Mouse (Mus musculus): ENCODE results near the gene Asb15.

Asb15 gene

DNA sequence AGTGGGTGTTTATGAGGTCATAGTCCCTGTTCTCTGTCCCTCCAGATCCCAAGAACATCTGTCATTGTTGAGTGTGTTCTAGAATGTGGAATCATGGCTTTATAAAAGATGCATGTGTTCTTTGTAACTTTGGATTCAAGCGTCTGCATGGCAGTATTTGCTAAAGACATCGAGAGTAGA lies at the start of gene Asb15:
Gene Asb15, plus strand, starts transcription at position 81 of the 180 bp plus-strand sequence.
- no peak for DNase-seq

- no peak for DNase-seq
Observed at GRCm38 (mm10) chr6:24486530-24486929, 41.4 kb upstream of the Asb15 start.

DNA sequence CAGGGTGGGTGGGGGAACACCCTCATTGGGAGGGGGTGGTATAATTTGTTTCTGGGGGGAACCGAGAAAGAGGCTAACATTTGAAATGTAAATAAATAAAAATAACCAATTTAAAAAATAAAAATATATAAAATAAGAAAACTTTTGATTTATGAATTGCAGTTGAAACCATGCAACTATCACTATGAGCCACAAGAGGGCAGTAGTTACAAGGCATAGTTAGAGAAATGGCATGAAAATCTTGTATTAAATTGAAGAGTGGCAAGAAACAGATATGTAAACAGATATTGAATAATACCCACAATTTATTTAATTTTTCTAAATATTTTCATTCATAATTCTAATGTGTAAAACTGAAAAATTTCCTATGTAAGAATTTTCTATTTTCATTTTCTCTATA lies 37.6 kb upstream of the Asb15 start:
- DNase-seq = no peak

DNA sequence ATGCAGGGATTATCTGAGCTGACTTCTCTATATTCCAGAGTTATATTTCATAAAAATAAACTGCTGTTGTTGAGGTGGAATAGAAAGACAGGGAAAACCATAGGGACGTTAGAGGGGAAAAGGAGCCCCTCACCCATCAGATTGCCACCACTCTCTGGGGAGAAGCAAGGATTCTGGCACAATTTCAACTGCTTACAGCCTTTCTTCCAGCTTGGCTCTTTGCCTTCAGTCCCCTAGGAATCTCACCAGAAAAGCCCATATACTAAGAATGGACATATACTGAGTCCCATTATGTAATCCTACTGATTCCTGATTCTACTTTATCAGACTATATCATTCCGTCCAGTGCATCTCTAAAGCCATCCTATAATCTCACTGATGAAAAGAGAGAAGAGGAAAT lies 23.8 kb upstream of the Asb15 start:
- no peak for DNase-seq

GRCm38 (mm10) chr6:24514552-24515284 lies 13.2 kb upstream of the Asb15 start, which contains the start of gene Iqub:
Gene Iqub (minus strand): TSS chr6:24515067.
- peak; percentile 79 for DNase-seq

GRCm38 (mm10) chr6:24516197-24516596 lies 11.7 kb upstream of the Asb15 start:
- DNase-seq = peak; percentile 24

GRCm38 (mm10) chr6:24525705-24526104 lies 2.2 kb upstream of the Asb15 start:
- no peak for DNase-seq

DNA sequence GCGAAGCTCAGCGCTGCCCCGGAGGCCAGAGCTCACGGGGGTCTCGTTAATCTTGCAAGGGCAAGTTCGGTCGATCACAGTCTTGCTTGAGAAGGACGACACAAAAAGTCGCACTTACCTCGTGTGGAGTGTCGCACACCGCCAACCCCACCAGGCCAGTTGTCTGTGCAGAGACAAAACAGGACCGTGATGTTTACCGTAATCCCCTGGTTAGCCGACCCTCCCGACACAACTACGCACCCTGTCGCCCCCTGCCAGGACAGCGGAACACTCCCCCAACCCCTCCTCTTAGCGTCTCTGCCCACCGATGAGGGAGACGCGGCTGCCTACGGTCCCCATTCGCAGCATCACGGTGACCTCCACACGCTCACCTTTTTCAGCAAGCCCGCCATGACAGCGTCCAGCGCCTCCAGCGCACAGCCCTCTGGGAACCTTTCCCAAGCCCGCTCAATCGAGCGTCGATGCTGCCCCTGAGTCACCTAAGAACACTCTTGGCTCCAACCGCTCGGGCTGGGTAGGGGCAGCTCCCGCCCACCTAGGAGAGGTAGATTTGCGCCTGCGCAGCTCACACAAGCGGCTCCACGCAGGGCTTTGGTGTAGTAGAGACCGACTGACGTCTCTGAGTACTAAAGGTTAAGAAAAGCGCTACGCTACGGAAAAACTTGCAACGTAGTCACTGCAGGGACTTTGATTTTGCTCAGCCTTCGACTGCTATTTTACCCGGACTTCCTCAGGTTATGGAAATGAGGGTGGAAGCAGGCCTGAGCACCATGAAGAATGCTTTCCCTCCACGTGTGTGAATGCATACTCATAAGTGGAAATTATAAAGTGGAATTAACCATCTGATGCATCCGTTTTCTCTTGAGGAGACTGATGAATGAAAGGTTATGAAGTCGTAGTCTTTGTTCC lies 535 bp upstream of the Asb15 start, which contains the start of gene Ndufa5:
Gene Ndufa5, minus strand, starts transcription at position 859 of the 909 bp plus-strand sequence.
- peak; percentile 95 for DNase-seq

GRCm38 (mm10) chr6:24530166-24530565 lies 2.2 kb downstream of the Asb15 start:
- DNase-seq = peak; percentile 79

- peak; percentile 6 for DNase-seq
Observed at GRCm38 (mm10) chr6:24530711-24531420, 2.9 kb downstream of the Asb15 start.

GRCm38 (mm10) chr6:24532804-24533203 lies 4.9 kb downstream of the Asb15 start:
- DNase-seq = no peak

DNA sequence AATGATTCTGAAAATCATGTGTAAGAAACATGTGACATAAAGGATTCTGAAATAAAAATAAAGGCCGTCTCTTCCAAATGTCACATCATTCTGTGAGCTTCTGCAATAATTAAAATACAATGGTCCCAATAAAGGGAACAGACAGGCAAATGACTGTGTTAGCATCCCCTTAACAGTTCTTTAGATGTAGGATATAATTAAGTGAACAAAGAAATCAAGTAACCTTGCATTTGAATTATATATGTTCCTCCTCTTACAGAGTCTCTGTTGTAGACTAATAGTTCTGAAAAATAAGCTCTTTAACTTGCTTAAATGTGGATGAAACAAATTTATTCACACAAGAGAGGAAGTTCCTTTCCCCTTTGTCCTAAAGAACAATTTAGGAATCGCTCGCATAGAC lies 10.5 kb downstream of the Asb15 start:
- no peak for DNase-seq

DNA sequence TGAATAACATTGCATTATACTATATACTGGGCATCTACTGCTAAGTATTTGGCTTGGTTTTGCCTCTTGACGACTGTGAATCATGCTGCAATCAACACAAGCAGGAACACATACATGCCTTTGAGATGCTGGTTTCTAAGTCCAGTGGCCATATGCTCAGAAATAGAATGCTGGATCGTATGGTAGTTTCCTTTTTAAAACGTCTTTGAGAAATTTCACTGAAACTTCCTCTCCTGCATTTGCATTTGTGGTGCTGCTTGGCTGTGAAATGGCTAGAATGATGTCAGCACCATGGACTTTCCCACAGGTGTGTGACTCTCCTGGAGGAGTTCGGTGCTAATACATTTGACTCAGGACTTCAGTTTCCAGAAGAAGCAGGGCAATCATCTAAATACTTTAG lies 12.2 kb downstream of the Asb15 start:
- DNase-seq = no peak

DNA sequence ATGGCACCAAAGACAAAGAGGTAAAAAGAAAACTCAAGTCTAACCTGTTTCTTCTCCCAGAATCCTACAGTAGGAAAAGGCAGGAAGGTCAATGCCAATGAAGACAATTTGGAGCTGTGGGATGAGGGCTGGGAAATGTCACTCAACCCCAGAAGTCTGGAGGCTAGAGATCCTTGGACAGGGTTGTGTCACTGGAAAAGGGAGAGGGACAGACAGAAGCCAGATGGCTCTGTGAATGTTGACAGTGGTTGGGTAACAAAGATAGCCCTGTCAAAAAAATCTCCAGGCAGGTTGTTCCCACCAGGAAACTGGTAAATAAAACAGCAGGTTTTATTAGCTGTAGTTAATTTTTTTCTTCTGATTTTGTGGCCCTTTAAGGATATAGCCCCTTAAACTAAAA lies 14.4 kb downstream of the Asb15 start:
- peak; percentile 45 for DNase-seq

GRCm38 (mm10) chr6:24543119-24543591 lies 15.2 kb downstream of the Asb15 start:
- no peak for DNase-seq

DNA sequence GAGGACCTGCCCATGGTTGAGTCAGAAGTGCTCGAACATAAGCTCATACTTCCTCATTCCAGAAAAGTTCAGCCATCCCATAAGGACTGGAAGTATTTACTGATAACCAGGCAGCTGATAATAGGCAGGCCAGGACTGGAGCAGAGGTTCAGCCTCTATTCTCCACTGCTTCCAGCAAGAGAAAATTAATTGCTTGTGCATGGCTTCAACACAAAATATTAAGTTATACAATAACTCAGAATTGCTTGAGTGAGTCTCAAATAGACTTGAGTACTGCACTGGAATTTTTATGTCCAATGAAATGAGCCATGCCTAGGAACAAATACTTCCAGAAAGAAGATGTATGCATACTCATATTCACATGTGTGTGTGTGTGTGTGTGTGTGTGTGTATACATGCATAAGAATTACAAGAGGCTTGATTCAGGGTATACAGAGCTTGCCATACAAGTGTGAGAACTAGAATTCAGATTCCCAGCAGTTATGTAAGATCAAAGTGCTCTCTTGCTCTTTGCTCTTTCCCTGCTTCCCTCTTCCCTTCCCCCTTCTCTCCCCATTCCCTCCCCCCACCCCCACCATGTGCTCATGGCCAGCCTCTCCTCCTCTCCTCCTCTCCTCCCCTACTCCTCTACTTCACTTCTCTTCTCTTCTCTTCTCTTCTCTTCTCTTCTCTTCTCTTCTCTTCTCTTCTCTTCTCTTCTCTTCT lies 18.9 kb downstream of the Asb15 start:
- DNase-seq = no peak

DNA sequence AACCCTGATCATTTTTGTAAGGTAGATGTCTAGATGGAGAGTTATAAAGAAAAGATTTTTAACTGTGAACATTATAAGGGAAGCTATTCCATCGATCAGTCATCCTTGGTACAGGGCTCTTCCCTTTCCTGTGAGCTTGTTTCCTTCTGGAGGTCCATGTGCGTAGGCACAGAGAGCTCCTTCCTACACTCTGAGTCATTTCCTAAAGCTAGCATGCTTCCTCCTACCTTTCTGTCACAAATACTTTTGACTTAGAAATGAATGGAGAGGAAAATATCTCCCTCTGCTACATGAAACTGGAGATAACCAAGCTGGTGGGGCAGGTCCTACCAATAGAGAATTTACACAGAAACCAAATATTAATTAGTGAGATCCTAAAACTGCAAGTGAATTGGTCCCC lies 21.9 kb downstream of the Asb15 start:
- no peak for DNase-seq

DNA sequence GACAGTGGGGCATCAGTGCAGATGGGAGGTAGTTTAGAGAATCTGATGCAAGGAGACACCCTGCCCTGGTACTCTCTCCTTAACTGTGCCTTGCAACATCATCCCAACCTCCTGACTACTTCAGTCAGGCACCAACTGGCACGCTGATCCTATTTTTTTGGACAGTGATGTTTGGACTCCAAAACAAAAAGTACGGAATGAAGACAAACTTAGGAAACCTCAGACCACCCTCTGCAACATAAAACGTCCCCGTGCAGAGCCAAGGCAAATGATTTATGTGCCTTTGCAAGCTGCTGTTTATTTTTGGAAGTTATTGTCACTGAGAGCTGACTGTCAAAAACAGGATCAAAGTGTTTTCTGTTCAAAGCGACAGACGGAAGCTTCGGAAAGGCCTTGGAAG lies 24.1 kb downstream of the Asb15 start:
- peak; percentile 22 for DNase-seq

DNA sequence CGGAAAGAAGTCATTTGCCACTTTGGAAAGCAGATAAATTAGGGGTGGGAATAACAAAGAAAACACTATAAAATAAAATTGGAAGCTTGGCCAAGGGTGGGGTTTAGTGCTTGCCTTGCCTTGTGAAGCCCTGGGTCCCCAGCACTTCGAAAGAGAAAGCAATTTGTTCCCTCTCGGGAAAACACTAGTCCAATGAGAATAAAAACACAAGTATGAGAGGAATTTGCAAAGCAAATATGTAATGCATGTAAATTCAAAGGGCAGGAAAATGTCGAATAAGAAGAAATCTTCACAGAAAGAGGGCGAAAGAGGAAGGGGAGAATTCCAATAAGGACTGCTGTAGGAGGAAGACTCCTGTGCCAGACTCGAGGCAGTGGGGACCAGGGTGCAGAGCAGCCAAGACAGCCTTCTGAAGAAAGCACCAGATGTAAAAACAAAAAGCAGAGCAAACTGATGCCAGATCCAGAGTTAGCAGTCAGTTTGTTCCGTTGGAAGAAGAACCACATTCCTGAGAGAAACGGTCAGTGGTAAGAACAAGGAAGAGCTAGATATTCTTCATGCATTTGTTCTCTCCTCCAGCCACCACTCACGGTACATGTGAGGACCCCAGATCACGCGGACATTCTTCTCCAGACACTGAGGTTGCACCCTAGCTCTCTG lies 26.6 kb downstream of the Asb15 start:
- DNase-seq = peak; percentile 53

GRCm38 (mm10) chr6:24555488-24555887 lies 27.5 kb downstream of the Asb15 start:
- no peak for DNase-seq

GRCm38 (mm10) chr6:24564081-24564480 lies 36.1 kb downstream of the Asb15 start:
- no peak for DNase-seq

DNA sequence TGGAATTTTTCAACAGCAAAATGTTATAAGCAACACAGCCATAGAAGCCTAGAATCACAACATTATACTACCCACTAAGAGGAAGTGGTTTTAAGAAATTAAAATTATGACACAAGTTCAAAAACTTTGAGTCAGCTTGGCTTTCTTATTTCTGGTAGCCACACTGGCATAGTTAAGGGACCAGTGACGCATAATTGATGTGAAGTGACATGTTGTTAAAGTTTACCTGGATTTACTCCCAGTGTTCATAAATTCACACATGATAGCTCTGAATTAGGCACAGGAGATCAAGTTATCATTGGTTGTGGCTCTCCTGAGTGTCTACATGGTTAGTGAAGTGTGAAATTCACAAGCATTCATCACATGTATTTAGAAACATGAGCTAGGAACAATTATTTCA lies 36.9 kb downstream of the Asb15 start:
- no peak for DNase-seq
